Mouse (Mus musculus): ENCODE data around the gene Dpf2.

GRCm38 (mm10) chr19:5942581-5942980 lies 29.8 kb upstream of the Dpf2 start:
- TF ChIP-seq CTCF (conservative IDR thresholded peaks at IDR 0.05; ENCODE audit: insufficient read depth, insufficient read length, low read depth, low read length) (no peak), POLR2A (IDR thresholded peaks at IDR 0.05; ENCODE audit: low read depth, low read length) (no peak)
